Mouse (Mus musculus) ovary, postnatal 14 days (tissue): ENCODE data around the gene Fkbp1a.

Experiments
- DNase-seq: peaks from one replicate; pipeline ENCODE4 v3.0.0; 2022; ENCODE audit warnings: low spot score

The Fkbp1a gene

GRCm38 (mm10) chr2:151542323-151543062 is at the start of gene Fkbp1a:
Fkbp1a (plus strand) TSS chr2:151542483.
- peak; percentile 97 for DNase-seq

GRCm38 (mm10) chr2:151494035-151494803 is 48.1 kb upstream of the Fkbp1a start, which contains the start of gene Nsfl1c:
Nsfl1c (plus strand) TSS chr2:151494182.
- DNase-seq: peak; percentile 98

- no peak for DNase-seq
Measured at GRCm38 (mm10) chr2:151498358-151498757, 43.9 kb upstream of the Fkbp1a start.

- no peak for DNase-seq
Measured at GRCm38 (mm10) chr2:151500442-151501007, 41.8 kb upstream of the Fkbp1a start.

- no peak for DNase-seq
Measured at GRCm38 (mm10) chr2:151504226-151504625, 38.1 kb upstream of the Fkbp1a start.

- DNase-seq: peak; percentile 32
Measured at GRCm38 (mm10) chr2:151512199-151512598, 30.1 kb upstream of the Fkbp1a start.

- DNase-seq: no peak
Measured at GRCm38 (mm10) chr2:151513525-151514285, 28.6 kb upstream of the Fkbp1a start.

GRCm38 (mm10) chr2:151519000-151519399 is 23.3 kb upstream of the Fkbp1a start:
- no peak for DNase-seq

GRCm38 (mm10) chr2:151524324-151525041 is 17.8 kb upstream of the Fkbp1a start:
- no peak for DNase-seq

- no peak for DNase-seq
Measured at GRCm38 (mm10) chr2:151525520-151525919, 16.8 kb upstream of the Fkbp1a start.

GRCm38 (mm10) chr2:151528066-151528465 is 14.2 kb upstream of the Fkbp1a start:
- no peak for DNase-seq

GRCm38 (mm10) chr2:151529169-151529568 is 13.1 kb upstream of the Fkbp1a start:
- DNase-seq: no peak

- no peak for DNase-seq
Measured at GRCm38 (mm10) chr2:151530378-151531230, 11.7 kb upstream of the Fkbp1a start.

GRCm38 (mm10) chr2:151533632-151534031 is 8.7 kb upstream of the Fkbp1a start:
- no peak for DNase-seq

GRCm38 (mm10) chr2:151535961-151536617 is 6.2 kb upstream of the Fkbp1a start:
- no peak for DNase-seq

- DNase-seq: peak; percentile 49
Measured at GRCm38 (mm10) chr2:151536618-151536974, 5.7 kb upstream of the Fkbp1a start.

GRCm38 (mm10) chr2:151538646-151539045 is 3.6 kb upstream of the Fkbp1a start:
- no peak for DNase-seq

GRCm38 (mm10) chr2:151543063-151543895 is 996 bp downstream of the Fkbp1a start:
- no peak for DNase-seq

- no peak for DNase-seq
Measured at GRCm38 (mm10) chr2:151544673-151545072, 2.4 kb downstream of the Fkbp1a start.
